Mouse (Mus musculus) NIH3T3 (cell line): Measurements from ENCODE around the gene Gm20390.
A peak's percentile ranks its signal among the peaks of the same experiment; 100 is the strongest.

Experiments used
- DNase-seq: peaks from one replicate; pipeline ENCODE4 v3.0.0-alpha.2; 2012; ENCODE audit warnings: low read depth

Gm20390 gene

DNA sequence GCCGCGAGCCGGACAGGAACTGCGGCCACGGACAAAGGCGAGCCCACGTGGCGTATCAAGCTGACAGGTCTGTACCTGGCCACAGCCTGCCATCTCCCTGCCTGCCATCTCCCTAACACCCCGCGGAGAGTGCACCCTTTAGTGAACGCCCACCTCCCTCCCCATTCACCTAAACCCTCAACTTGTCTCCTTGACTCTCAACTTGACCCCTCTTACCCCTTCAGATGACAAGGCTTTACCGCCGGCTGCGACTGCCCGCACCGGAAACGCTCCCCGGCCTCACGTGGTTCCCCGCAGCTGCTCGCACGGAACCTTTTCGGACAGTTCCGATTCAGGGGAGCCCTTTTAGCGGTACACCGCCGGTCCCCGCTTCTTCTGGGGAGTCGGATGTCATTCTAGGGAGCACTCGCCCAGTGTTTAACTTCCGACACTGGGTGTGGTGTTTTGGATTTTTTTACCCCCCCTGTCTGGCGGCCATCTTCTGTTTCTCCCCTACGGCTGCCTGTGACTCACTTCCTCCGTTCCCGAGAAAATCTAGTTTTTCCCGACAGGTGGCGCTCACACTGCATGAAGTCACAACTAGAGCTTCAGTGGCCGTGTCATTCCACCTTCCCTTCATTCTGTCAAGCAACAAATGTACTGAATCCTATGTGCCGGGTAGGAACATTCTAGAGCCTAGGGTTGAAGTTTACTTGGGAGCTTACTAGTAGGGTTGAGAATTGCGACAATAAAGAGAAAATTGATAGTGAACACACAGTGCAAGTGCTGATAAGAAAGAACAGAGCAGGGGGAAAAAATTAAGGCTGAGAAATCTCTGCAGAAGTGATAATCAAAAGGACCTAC, at the start of gene Gm20390, which contains the start of gene Nme1:
Gene Gm20390 (minus strand): TSS at position 289 of the 843 bp plus-strand sequence.
Gene Nme1 (minus strand): TSS at position 517 of the 843 bp plus-strand sequence.
- DNase-seq, result peak; percentile 99

DNA sequence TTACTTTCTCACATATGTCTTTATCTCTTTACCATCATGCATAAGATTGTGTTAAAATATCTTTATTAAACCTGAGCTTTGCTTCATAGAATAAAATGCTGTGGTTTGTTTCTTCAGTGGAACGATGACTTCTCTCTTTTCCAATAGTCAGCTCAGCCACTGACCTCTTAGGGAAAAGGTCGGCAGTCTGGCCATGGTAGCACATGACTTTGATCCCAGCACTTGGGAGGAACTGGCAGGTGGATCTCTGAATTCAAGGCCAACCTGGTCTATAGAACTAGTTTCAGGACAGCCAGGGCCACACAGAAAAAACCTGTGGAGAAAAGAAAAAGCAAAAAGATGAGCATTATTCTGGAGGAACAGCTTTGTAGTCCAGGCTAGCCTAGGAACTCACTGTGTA, 35.3 kb upstream of the Gm20390 start:
- no peak for DNase-seq

DNA sequence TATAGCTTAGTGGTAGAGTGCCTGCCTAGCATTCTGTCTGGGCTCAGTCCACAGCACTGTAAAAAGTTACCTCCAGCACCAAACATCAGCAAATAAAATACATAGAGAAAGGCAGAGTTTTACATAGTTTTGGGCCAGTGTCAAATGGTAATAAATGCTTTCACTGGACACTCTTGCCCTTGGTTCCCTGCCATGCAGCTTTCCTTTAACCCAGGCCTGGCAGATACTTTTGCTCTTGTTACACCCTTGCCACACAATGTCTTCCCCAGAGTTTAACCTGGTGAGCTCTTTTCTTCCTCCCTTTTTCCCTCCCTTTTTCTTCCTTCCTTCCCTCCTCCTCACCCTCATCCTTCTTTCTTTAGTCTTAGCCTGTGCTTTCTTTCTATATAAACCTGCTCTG, 31.2 kb upstream of the Gm20390 start:
- DNase-seq, result peak; percentile 4

- peak; percentile 62 for DNase-seq
Measured at GRCm38 (mm10) chr11:93997141-93997775, 29.2 kb upstream of the Gm20390 start.

GRCm38 (mm10) chr11:93996306-93997140, 28.4 kb upstream of the Gm20390 start:
- peak; percentile 60 for DNase-seq

GRCm38 (mm10) chr11:93995720-93996305, 27.7 kb upstream of the Gm20390 start, which contains the start of gene Spag9:
Gene Spag9, plus strand, starts transcription at chr11:93996091.
- DNase-seq, result peak; percentile 98

- peak; percentile 97 for DNase-seq
Measured at GRCm38 (mm10) chr11:93995111-93995719, 27.1 kb upstream of the Gm20390 start.

GRCm38 (mm10) chr11:93994531-93994930, 26.4 kb upstream of the Gm20390 start:
- no peak for DNase-seq

DNA sequence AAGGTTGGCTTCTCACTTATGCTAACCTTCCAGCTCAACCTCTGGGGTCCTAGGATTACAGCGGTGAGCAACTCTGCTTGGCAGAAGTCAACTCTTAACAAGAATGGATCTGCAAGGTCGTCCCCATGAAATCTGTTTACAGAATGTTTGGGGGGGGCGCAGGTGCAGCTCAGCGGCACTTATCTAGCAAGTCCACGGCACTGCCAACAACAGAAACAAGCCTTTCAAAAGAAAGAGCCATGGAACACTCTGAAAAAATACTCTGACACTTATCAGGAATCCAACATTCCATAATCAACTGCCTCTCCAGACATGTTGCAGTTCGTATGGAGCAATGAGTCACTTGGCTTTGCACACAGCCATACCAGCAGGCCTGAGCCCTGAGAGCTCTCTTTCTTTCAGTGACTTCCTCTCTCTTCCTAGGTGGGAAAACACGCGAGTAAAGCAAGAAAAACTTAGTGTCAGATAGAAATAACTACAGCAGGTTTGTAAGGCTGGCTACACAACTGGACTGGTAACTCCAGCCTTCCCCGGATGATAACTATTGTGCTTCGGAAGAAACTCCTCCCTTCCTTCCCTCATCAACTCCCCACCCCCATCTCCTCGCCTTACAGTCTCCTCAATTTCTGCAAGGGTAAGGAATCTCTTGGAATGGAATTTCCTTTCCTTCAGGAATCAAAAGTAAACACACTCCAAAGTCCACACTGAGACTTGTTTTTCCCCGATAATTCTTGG, 20.4 kb upstream of the Gm20390 start:
- DNase-seq, result peak; percentile 81

GRCm38 (mm10) chr11:93987625-93988327, 19.7 kb upstream of the Gm20390 start:
- DNase-seq, result peak; percentile 12

DNA sequence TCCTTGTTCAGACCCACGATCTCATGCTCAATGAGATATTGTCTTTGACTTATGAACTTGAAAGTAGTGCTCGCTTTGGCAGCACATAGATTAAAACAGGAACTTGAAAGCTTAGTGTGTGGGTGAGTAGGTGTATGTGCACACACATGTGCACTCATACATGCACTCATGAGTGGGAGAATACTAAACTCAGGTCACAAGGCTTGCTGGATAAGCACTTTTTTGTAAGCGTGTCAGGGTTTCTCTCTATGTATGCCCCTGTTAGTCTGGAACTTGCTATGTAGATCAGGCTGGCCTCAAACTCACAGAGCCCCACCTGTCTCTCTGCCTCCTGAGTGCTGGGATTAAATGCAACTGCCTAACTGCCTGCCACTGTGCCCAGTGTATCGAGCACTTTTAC, 18.9 kb upstream of the Gm20390 start:
- no peak for DNase-seq

- peak; percentile 27 for DNase-seq
Measured at GRCm38 (mm10) chr11:93986298-93986697, 18.2 kb upstream of the Gm20390 start.

DNA sequence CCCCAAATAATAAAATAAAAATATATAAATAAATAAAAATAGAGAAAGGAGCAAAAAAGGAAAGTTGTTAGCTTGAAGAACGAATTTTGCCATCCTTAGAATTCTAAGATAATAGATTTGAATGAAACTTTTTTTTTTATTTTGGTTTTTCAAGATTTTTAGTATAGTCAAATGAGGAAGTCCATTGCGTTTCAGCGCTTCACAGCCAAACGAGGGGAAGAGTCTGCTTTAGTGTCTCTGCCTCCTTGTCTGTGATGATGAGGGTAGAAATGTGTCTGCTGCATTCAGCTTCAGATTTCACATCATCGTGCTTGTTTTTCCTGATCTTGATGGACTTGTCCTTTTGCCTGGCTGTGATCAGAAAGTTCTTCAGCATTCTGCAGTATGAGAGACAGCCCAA, 17.2 kb upstream of the Gm20390 start:
- no peak for DNase-seq

- no peak for DNase-seq
Measured at GRCm38 (mm10) chr11:93984619-93985018, 16.5 kb upstream of the Gm20390 start.

DNA sequence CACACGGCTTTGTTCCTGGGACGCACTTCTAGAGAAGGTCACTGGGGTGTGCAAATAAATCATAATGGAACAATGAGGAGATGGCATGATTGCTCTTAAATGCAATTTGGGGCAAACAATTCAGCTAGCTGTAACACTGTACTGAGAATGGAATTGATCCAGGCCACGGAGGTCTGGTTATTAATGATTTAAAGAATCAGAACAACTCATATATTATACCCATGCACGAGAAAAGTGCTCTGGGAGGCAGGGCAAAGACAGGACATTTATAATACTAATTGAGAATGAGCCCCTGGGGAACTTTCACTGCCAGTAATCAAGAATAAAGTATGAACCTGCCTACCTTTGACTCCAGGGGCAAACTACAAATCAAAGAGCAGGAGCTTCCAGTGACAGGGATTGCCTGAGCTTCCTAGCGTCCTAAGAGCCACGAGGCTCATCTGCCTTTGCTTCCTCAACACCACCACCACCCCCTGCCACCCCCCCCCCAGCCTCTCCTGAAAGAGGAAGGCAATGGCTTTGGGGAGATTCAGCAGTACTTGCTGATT, 11.5 kb upstream of the Gm20390 start:
- peak; percentile 48 for DNase-seq

DNA sequence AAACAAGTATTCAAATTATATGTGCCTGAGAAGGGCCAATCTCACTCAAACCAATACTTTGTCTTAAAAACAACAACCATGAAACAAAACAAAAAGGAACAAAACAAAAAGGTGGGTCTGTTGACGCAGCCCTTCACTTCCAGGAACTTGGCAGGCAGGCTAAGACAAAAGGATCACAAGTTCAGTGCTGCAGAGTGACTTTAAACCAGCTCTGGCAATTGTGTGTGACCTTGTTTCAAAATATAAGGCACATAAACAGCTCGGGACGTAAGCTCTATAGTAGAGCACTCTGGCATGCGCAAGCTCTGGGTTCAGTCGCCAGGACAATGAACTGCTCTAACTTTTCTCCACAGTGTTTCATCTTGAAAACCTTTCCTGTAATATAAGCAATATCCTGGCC, 4.9 kb upstream of the Gm20390 start:
- DNase-seq, result no peak

- DNase-seq, result no peak
Measured at GRCm38 (mm10) chr11:93969799-93970198, 1.7 kb upstream of the Gm20390 start.

DNA sequence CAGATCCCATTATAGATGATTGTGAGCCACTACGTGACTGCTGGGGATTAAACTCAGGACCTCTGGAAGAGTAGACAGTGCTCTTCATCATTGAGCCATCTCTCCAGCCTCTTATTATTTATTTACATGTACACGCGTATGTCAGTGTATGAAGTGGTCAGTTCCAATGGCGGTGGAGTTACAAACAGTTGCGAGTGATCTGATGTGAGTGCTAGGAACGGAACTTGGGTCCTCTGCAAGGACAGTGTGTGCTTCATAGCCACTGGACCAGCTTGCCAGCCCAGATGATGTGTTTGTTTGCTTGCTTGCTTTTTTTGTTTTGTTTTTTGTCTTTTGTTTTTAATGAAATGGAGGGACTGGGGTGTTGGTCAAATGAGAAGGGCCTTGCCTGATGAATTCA, 1.1 kb upstream of the Gm20390 start:
- DNase-seq, result no peak

DNA sequence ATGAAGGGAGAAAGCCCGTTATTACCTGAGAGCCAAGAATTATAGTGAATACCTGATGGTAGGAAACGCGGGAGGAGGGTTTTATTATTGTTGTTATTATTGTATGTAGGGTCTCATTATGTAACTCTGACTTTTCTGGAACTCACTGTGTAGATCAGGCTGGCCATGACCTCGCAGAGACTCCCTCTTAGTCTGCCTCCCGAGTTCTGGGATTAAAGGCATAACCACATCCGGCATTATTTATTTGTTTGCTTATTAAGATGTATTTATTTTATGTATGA, 695 bp upstream of the Gm20390 start:
- no peak for DNase-seq

GRCm38 (mm10) chr11:93967381-93967780, 712 bp downstream of the Gm20390 start:
- DNase-seq, result no peak
